Mouse (Mus musculus) brain, embryonic 14.5 days (tissue): Measurements from ENCODE around the gene Fras1. TPM values are rescaled to one million over a fixed set of nuclear protein-coding genes. Genes with fewer than 3 reads are reported as not detected.

Source experiments
- DNase-seq: peaks from one replicate; pipeline ENCODE4 v3.0.0-alpha.2; 2011; ENCODE audit warnings: low read depth
- CTCF ChIP-seq: fragments of 200-500 bp; IDR thresholded peaks from 2 replicates; pipeline ENCODE4 v1.5.1; 2012; ENCODE audit warnings: inconsistent platforms, mild to moderate bottlenecking, moderate library complexity, borderline replicate concordance; ENCODE audit not compliant: insufficient read depth, insufficient read length; ENCODE audit errors: extremely low read depth
- POLR2A ChIP-seq: fragments of 200-500 bp; IDR thresholded peaks from 2 replicates; pipeline ENCODE4 v1.6.1; 2012; ENCODE audit warnings: mild to moderate bottlenecking, inconsistent platforms, borderline replicate concordance; ENCODE audit not compliant: poor library complexity, insufficient read depth, insufficient read length, severe bottlenecking; ENCODE audit errors: extremely low read depth
- polyA plus RNA-seq: library from polyadenylated mRNA; depleted of rRNA; stranded (reverse); fragments of >200 nt; gene quantifications from 2 replicates; pipeline ENCODE4 v1.2.3, GENCODE M21; 2012

Gene Fras1
- polyA plus RNA-seq, 1 experiment = 5.9 TPM

DNA sequence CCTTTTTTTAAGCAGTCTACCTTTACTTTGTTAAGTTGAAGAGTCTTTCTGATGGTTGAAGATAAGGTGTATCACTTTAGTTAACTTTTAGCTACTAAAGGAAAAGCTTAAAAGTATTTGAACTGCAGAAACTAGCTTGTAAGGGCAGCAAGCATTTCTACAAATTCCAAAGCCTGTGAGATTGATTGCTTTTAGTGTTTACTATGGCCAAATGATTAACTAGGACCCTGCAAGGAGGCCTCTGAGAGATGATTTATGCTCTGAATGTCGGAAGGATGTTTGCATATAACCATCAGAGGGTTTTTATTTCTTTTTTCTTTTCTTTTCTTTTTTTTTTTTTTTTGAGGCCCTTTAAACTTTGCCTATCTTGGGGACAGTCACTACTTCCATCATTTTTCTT lies 78.3 kb downstream of the Fras1 start:
- DNase-seq = no peak
- no peak for TF ChIP-seq POLR2A
- no peak for TF ChIP-seq CTCF

GRCm38 (mm10) chr5:96453386-96453785 lies 79.6 kb downstream of the Fras1 start:
- no peak for DNase-seq
- TF ChIP-seq POLR2A (no peak), CTCF (no peak)

GRCm38 (mm10) chr5:96454422-96454821 lies 80.7 kb downstream of the Fras1 start:
- TF ChIP-seq POLR2A = no peak
- no peak for TF ChIP-seq CTCF
- DNase-seq = no peak

DNA sequence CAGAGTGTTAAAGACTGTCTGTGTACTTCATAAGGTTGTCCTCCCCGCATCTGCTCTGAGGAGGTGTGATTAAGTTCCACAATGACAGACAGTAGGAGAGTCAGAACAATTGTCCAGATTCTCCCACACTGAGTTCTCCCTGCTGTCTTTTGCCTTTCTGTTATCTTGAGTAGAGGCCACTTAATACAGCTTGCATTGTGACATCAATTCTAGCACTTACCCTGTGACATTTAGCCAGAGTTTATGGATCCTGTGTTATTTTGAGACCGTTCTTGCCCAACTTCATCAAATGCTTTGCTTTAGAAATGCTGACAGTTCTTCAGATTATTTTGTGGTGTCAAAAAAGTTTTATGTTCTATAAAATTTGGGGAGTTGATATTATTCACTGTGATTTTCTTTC lies 81.5 kb downstream of the Fras1 start:
- DNase-seq = no peak
- TF ChIP-seq CTCF (no peak), POLR2A (no peak)

GRCm38 (mm10) chr5:96457436-96457958 lies 83.7 kb downstream of the Fras1 start:
- DNase-seq = peak; percentile 60
- TF ChIP-seq POLR2A (no peak), CTCF (no peak)

DNA sequence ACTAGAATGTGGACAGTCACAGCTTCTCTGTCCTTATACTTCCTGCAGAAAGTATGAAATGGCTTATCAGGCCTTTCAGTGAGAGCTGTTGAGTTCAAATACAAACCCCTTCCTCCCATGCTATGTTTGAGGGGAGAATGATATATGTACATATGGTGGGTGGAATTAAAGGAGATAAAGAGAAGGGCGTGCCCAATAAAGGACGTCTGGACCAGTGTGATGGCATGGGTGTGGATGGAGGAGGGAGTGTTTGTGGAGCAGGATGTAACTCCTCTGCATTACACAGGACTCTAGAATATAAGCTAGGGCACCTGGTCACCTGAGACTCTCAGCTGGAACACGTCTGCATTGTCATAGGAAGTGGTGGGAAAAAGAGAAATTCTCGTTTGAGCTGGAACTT lies 85.8 kb downstream of the Fras1 start:
- DNase-seq = no peak
- TF ChIP-seq CTCF (no peak), POLR2A (no peak)

- TF ChIP-seq CTCF = no peak
- TF ChIP-seq POLR2A = no peak
- DNase-seq = no peak
Observed at GRCm38 (mm10) chr5:96462197-96462596, 88.4 kb downstream of the Fras1 start.

- TF ChIP-seq CTCF = no peak
- no peak for TF ChIP-seq POLR2A
- no peak for DNase-seq
Observed at GRCm38 (mm10) chr5:96466461-96466860, 92.7 kb downstream of the Fras1 start.

- peak; percentile 24 for DNase-seq
- no peak for TF ChIP-seq POLR2A
- no peak for TF ChIP-seq CTCF
Observed at GRCm38 (mm10) chr5:96471995-96472394, 98.2 kb downstream of the Fras1 start.

- DNase-seq = no peak
- TF ChIP-seq CTCF (no peak), POLR2A (no peak)
Observed at GRCm38 (mm10) chr5:96475488-96475887, 101.7 kb downstream of the Fras1 start.

GRCm38 (mm10) chr5:96479003-96479402 lies 105.2 kb downstream of the Fras1 start:
- no peak for TF ChIP-seq CTCF
- no peak for TF ChIP-seq POLR2A
- DNase-seq = no peak

- no peak for DNase-seq
- TF ChIP-seq CTCF (no peak), POLR2A (no peak)
Observed at GRCm38 (mm10) chr5:96481159-96481558, 107.4 kb downstream of the Fras1 start.
